Mouse (Mus musculus) neural tube, embryonic 14.5 days (tissue): ENCODE data around the gene Reck. TPM values are rescaled to one million over a fixed set of nuclear protein-coding genes. Genes with fewer than 3 reads are reported as not detected.

ENCODE experiments used
- polyA plus RNA-seq: library from polyadenylated mRNA; unstranded; fragments of >200 nt; fragmentation: Nextera tagmentation; extraction: Ambion mirVana; gene quantifications from 2 replicates; pipeline ENCODE4 v1.2.1, GENCODE M21; 2014

Gene Reck
- polyA plus RNA-seq, 1 experiment from 2014 or later = 6.3 TPM

Other genes with a start within 250 kb of the Reck start
- 15.9 and 19.2 TPM in 2 replicates for gene Npr2, start 243.6 kb upstream of the Reck start, polyA plus RNA-seq
- gene Spag8, start 221.9 kb upstream of the Reck start, polyA plus RNA-seq = 2.4 and 4.6 TPM in 2 replicates
- gene Hint2, start 219.1 kb upstream of the Reck start, polyA plus RNA-seq = 67.1 and 73.9 TPM in 2 replicates
- 11.4 and 13.3 TPM in 2 replicates for gene Tmem8b, start 206.6 kb upstream of the Reck start, polyA plus RNA-seq
- gene Fam221b, start 206.4 kb upstream of the Reck start, polyA plus RNA-seq = 1.6 and 1.7 TPM in 2 replicates
- gene Olfr70, start 174.7 kb upstream of the Reck start, polyA plus RNA-seq = not detected in 2 replicates
- not detected in 2 replicates for gene Olfr71, start 165.3 kb upstream of the Reck start, polyA plus RNA-seq
- 0.19 and 0.24 TPM in 2 replicates for gene Hrct1, start 148.3 kb upstream of the Reck start, polyA plus RNA-seq
- 0.10 TPM in 1 of 2 replicates, not detected in the other for gene Spaar, start 145.5 kb upstream of the Reck start, polyA plus RNA-seq
- not detected in 2 replicates for gene Olfr159, start 104.5 kb upstream of the Reck start, polyA plus RNA-seq
- gene Olfr156, start 51.6 kb upstream of the Reck start, polyA plus RNA-seq = not detected in 2 replicates
- not detected in 2 replicates for gene Olfr157, start 35.3 kb upstream of the Reck start, polyA plus RNA-seq
- not detected in 2 replicates for gene Olfr155, start 24.0 kb upstream of the Reck start, polyA plus RNA-seq
- 37.3 and 54.3 TPM in 2 replicates for gene Glipr2, start 81.9 kb downstream of the Reck start, polyA plus RNA-seq
- not detected in 2 replicates for gene Ccin, start 108.0 kb downstream of the Reck start, polyA plus RNA-seq
- gene Clta, start 128.9 kb downstream of the Reck start, polyA plus RNA-seq = 349 and 356 TPM in 2 replicates
- gene Gne, start 208.6 kb downstream of the Reck start, polyA plus RNA-seq = 27.0 and 31.8 TPM in 2 replicates